Mouse (Mus musculus) ES-E14 (cell line): ENCODE measurements around the gene Pde4d.

ENCODE experiments used
- HCFC1 ChIP-seq: IDR thresholded peaks from 2 replicates; pipeline ENCODE4 v1.6.1; 2012; ENCODE audit warnings: low read length, inconsistent platforms, borderline replicate concordance; ENCODE audit not compliant: insufficient read depth
- MAFK ChIP-seq: IDR thresholded peaks from 2 replicates; pipeline ENCODE4 v1.6.1; 2014; ENCODE audit warnings: mild to moderate bottlenecking, low read depth, low read length, inconsistent platforms; ENCODE audit not compliant: insufficient read depth
- ZC3H11A ChIP-seq: IDR thresholded peaks from 2 replicates; pipeline ENCODE4 v1.6.1; 2012; ENCODE audit warnings: low read depth, mild to moderate bottlenecking, inconsistent platforms, low read length, borderline replicate concordance
- ZNF384 ChIP-seq: IDR thresholded peaks from 2 replicates; pipeline ENCODE4 v1.6.1; 2012; ENCODE audit warnings: low read depth, low read length, inconsistent platforms

GRCm38 (mm10) chr13:108654026-108654723 lies 204.4 kb downstream of the Pde4d start:
- no peak for TF ChIP-seq MAFK
- TF ChIP-seq ZC3H11A, result no peak
- no peak for TF ChIP-seq HCFC1
- no peak for TF ChIP-seq ZNF384
